Mouse (Mus musculus): ENCODE measurements around the gene Tbc1d19.

Tbc1d19 gene

DNA sequence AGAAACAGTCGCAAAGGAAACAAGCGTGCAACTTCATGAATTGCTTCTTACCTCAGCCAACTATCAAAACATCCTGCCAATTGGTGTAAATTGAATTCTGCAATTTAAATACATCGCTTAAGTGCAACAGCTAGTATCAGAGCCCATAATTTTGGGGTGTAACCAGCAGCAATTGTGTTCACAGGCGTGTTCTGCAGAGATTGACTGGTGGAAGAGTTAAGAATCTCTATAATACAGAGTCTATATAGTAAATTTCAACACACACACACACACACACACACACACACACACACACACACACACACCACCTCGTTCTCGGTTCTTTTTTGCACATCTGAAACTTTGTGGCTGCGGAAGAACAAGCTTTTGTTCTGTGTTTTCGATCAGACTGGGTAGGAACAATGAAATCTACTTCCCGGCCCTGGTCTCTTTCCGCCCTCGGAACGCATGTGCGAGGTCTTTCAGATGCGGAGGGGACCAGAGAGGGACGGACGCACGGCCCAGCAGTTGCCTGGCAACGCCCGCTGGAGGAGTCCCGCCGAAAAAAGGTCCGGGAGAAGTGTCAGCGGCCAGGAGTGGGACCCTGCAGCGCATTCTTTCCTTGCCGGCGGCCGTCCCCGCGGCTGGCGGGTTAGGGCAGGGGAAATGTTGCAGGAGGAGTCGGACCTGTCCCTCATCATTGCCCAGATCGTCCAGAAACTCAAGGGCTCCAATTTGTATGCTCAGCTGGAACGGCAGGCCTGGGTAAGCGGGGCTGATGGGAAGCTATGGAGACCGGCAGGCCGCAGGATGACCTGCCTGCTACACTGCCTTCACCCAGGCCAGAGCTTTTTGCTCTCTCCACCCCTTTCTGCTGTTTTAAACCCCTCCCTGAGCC is at the start of gene Tbc1d19:
TSS of gene Tbc1d19 (plus strand) at position 492 of the 877 bp plus-strand sequence.
- peak; percentile 59 to 71 for DNase-seq (ENCODE audit: low spot score in 2 of 2)

DNA sequence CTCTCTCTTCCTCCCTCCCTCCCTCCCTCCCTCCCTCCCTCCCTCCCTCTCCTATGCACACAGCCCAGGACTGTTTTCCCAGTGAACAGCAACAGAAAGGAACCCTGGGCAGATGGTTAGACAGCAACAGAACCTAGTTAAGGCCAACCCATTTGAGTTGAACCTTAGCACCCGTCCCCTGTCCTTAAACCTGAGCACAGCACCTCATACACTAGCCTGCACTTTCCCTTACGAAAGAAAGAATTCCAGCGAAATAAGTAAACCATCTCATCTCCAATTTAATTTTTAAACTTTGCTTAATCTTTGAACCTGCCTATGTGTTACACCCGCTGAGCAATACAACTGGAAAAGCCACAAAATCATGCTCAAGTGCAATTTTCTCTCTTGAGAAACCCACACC is 49.5 kb upstream of the Tbc1d19 start:
- DNase-seq (ENCODE audit: low spot score in 2 of 2) = no peak

GRCm38 (mm10) chr5:53760914-53761313 is 48.5 kb upstream of the Tbc1d19 start:
- DNase-seq (ENCODE audit: low spot score in 2 of 2) = no peak

DNA sequence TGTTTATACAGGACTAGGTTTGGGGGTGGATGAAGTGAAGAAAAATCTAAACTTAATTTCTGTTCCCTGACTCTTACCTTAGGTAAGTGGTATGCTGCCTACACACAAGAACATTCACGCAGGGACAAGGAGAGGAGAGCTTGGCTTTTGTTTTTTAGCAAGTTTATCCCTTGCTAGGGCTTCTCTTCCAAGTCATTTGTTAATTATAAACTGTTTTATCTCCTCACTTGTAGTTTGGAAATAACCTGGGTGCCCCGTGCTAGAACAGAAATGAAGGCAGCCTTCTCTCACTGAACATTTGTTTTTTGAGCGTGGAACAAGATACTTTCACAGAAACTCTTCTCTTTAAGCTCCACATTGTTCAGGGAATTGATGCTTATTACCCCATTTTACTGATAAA is 48.1 kb upstream of the Tbc1d19 start:
- DNase-seq (ENCODE audit: low spot score in 2 of 2) = no peak

DNA sequence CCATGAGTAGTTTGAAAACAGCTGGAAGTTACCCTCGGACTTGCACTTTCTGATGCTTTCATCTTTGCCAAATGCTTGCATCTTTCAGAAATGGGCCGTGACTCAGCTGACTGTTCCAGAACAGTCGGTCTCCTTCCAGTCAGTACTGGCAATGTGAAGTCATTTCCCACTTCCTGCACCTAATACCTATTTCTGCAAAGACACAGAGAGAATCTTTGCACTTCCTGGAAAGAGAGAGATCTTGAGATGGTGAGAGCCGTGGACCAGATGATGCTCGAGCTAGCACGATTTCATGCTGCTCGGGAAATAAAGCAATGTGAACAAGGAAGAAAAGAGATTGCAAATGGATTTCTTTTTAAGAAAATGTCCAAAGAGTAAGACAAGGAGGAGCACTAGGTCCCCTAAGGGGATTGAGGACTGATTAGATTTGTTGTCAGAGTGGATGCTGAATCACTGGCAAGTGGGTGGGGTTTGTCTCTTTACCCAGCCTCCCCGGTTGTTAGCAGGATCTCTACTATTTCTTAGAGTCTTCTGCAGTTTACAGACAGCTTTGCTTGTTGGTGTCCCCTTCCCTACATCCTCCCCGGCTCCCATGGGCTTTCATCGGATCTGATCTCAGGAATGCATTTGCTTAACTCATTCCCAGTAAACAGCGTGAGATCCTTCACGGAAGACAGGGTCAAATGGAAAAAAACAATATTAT is 24.4 kb upstream of the Tbc1d19 start:
- no peak for DNase-seq (ENCODE audit: low spot score in 2 of 2)

GRCm38 (mm10) chr5:53801379-53801778 is 8.0 kb upstream of the Tbc1d19 start:
- DNase-seq (ENCODE audit: low spot score in 2 of 2) = no peak

- DNase-seq (ENCODE audit: low spot score in 2 of 2) = no peak
These were observed 10.3 kb downstream of the Tbc1d19 start for GRCm38 (mm10) chr5:53819711-53820110.

DNA sequence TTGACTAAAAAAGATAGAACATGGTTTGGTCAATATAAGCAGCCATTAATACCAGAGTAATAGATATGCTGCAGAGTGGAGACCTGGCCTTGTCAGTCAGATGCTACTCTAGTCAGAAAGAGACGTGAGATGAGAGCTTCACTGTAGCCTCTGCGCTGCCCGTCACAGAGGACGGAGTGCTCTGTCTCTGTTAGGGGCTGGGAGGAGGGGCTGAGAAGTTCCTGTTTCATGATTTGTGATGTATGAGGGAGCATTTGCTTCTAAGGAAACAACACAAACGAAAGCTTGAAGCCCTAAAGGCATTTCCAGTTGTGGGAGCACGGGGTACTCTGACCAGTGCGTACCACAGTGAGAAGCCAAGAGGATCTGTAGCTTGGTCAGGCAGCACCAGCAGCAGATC is 16.5 kb downstream of the Tbc1d19 start:
- no peak for DNase-seq (ENCODE audit: low spot score in 2 of 2)

DNA sequence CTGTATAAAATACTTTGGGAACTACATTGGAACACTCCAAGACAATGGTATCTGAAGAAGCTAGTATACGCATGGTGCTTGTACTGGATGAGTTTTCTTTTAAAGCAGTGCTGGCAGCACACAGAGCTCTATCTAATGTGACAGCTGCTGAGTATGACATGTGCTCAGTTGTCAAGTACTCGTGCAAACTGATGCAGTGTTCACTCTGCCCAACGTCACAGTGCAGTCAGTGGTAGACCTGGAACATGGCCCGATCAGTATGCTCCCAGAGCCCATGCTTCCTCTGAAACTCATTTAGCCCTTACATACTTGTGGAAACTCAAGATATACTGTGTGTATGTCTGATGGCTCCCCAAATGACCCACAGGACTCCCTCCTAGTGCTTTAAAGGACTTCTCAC is 25.1 kb downstream of the Tbc1d19 start:
- DNase-seq (ENCODE audit: low spot score in 2 of 2) = no peak

DNA sequence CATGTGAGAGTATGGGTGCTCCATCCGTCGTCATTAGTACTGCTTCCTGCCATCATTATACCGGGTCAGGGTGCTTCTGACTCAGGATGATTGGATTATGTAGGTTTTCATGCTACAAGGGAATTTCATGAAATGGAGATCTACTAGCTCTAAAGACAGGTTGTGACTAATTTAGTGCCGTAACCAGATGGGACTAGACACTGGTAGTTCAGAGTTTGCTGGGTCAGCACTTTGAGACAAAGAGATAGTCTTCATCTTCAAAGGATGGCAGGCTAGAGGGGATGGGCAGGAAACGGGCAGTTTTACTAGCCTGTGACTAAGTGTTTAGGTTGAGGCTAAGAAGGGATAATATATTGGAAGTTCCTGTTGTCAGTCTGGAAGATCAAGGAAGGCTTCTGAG is 31.9 kb downstream of the Tbc1d19 start:
- DNase-seq (ENCODE audit: low spot score in 2 of 2) = no peak

DNA sequence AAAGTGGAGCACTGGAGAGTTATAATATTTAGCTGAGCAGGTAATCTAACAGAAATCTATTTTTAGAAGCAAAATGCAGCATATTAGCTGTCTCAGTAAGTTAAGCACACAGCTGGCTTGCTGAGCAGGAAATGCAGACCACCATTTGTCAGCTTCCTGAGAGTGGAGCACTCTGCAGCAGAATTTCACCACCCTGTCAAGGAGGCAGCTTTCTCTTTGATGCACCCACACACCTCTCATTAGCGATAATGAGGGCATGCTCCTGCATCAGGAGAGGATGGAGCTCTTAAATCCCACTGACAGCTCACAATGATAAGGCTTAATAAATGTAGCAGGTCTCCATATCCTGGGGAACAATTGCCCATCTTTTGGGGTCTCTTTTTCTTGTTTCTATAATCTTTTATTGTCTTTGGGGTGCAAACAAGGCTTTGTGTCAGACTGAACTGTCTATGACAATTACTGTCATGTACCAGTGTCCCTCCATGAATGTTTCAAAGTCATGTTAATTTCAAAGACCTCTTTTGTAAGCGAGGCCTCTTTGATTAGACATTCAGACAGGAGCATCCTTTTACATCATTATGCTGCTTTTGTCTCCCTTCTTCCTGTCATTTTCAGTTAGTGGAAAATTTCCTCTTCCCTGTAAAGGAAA is 39.0 kb downstream of the Tbc1d19 start:
- no peak for DNase-seq (ENCODE audit: low spot score in 2 of 2)

DNA sequence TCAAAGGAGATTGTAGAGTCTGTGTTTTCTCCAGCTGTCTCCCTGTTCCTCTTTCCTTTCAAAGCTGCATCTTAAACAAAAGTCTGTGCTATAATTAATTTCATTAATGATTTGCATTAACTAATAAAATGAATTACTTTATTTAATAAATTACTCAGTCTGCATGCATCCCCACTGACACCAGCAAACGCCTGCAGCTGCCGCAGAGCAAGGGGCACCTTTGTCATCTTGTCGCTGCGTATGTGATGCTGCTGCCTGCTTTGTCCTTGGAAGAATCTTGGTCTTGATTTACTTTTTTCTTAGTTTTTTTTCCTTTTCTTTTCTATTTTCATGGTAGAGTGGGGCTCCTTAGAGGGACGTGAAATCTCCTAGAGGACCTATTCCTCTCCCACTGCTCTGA is 43.2 kb downstream of the Tbc1d19 start:
- no peak for DNase-seq (ENCODE audit: low spot score in 2 of 2)

GRCm38 (mm10) chr5:53854561-53854960 is 45.2 kb downstream of the Tbc1d19 start:
- no peak for DNase-seq (ENCODE audit: low spot score in 2 of 2)

DNA sequence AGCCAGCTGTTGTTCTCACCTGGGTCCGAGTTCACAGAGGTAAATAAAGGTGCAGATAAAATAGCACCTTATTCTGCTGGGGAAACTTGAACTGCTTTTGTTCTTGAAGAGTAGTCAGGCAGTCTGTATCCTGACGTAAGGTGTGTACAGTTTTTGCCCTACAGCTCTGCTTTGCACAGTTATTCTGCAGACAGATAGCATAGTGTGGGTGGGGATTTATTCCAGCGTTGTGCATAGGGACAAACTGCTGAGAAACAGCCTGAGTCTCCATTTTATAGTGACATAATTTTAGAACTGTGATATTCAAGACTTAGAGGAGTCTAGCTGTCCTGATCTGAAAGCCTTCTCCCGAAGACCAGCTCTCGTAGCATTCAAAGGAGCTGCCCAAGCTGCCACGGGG is 46.6 kb downstream of the Tbc1d19 start:
- no peak for DNase-seq (ENCODE audit: low spot score in 2 of 2)

- DNase-seq (ENCODE audit: low spot score in 2 of 2) = no peak
These were observed 55.7 kb downstream of the Tbc1d19 start for GRCm38 (mm10) chr5:53865146-53865545.

DNA sequence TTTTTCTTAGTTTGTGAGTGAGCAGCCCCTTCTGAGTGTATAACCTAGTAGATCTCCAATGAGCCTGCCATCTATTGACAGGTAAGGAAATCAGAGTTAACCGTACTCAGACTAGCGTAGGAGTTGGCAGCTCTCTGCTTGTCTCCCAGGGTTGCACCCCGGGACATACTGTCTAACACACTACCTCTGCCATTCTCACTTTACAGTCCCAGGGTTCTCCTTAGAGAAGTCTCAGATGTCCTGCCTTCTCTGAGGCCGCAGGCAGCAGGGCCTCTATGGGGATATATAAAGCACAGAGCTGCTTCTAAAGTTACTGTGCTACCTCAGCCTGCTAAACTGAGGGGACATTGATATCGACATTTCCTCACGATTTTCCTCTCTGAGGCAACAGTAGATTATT is 56.6 kb downstream of the Tbc1d19 start:
- DNase-seq (ENCODE audit: low spot score in 2 of 2) = no peak

DNA sequence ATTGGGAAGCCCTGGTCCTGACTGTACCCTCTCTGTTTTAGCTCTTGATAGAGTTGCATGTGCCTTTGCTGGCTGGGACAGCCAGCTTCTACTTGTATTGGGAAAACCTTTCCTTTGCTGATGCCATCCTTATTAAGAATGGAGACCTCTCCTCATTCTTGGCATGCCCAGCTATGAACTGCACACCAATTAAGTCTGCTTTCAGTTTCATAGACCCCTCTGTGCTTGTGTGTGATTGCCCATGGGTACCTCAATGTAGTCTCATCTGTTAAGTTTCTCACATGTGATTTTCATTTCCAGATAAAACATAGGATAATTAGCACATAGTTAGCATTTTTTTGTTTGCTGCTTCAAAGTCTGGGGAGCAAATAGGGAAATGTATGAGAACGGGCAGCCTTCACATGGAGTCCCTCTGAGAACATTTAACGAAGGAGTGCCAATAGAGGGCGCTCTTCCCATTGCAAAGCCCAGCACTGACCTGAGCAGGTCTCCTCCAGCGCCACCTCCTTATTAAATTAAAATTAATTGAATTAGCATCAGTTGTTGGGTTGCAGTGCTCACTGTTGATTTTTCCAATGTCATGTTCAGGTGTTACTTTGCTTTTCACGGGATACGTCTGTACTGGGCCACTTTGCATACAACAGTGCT is 62.4 kb downstream of the Tbc1d19 start:
- DNase-seq (ENCODE audit: low spot score in 2 of 2) = peak in 1 of 2 experiments; percentile 69

- DNase-seq (ENCODE audit: low spot score in 2 of 2) = no peak
These were observed 65.6 kb downstream of the Tbc1d19 start for GRCm38 (mm10) chr5:53874966-53875365.

DNA sequence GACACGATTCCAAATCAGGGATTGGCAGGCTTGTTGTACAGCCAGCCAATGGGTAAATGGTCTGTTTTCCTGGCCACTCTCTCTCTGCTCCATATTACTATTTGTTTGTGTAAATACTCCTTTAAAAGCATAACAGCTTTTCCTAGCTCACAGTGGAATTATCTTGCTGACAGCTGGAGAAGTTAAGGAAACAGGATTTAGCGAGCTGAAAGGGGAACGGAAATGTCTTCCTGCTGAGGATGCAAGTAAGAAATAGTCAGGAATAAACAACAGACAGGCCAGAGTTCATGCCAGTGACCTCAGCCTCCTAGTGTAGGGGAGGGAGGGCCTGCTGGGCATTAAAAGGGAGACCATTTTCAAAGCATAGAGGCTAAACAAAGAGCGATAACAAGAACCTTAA is 71.3 kb downstream of the Tbc1d19 start:
- no peak for DNase-seq (ENCODE audit: low spot score in 2 of 2)

DNA sequence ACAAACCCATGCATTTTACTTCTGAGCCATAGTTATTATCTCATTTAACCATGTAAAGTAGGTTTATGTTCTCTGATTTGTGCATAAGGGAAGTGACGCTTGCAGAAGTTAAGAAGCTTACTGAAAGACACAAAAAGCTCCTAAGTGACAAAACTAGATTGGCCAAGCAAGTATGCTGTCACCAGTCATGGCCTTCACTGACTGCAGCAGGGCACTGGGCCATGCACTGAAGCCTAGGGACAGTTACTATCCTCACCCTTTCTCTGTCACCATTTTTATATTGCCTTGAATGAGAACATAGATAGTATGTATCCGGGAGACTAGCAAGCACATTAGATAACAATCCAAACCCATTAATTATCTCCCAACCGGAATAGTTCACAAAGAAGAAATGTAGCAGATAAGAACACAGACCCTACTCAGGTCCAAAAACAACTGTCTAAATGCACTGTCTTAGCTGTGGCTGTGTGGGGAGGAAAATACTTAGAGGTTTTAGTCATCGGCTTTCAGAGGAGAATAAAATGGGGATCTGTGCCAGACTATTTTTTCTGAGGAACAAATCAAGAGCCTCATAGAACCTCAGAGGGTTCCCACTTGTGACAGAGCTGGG is 72.1 kb downstream of the Tbc1d19 start:
- DNase-seq (ENCODE audit: low spot score in 2 of 2) = no peak

- DNase-seq (ENCODE audit: low spot score in 2 of 2) = no peak
These were observed 92.0 kb downstream of the Tbc1d19 start for GRCm38 (mm10) chr5:53901406-53901805.

GRCm38 (mm10) chr5:53902757-53903156 is 93.4 kb downstream of the Tbc1d19 start:
- no peak for DNase-seq (ENCODE audit: low spot score in 2 of 2)
